ENCODE assay signal across 8 mouse cellular contexts in the genomic region with DNA sequence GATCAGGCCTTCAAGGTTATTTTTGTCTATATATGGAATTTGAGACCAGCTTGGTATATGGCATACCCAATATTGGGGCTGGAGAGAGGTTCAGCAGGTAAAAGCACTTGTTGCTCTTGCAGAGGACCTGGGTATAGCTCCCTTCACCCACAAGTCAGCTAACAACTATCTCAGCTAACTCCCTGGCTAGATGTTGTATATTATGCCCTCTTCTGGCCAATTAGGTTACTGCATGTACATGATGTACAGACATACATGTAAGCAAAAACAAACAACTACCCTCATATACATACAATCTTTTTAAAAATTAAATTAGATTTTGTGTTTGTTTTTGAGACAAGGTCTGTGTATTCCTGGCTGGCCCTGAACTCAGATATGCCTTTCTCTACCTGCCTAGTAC. TPM values are rescaled to one million over a fixed set of nuclear protein-coding genes. Genes with fewer than 3 reads are reported as not detected.
A peak's percentile ranks its signal among the peaks of the same experiment; 100 is the strongest.
DNase-seq lines count a peak whose midpoint lies in the region; ATAC-seq and TF ChIP-seq lines count a peak whose summit lies in the region.

No protein-coding gene starts in this region.

- H3K4me2 ChIP-seq in kidney, embryonic 14.5 days (replicated peaks; ENCODE audit: low read depth, low read length): peak overlapping the region; percentile 85; the same call in 1 of the 2 replicates
- H3K4me2 ChIP-seq in limb, embryonic 15.5 days: peak overlapping the region; percentile 70

- H3K27ac ChIP-seq in kidney, embryonic 14.5 days (ENCODE audit: low read depth, low read length): no peak overlapping the region
- no peak overlapping the region for H3K27ac ChIP-seq in limb, embryonic 15.5 days
- H3K27ac ChIP-seq in small intestine, adult 2 months (ENCODE audit: insufficient read depth, low read depth, low read length): no peak overlapping the region

- TF ChIP-seq POLR2A in small intestine, adult 2 months (IDR thresholded peaks at IDR 0.05; ENCODE audit: low read depth, low read length): no peak

- H3K27me3 ChIP-seq in kidney, embryonic 14.5 days (ENCODE audit: control insufficient read depth, insufficient read depth, low read length): no peaks in the 10 kb centered on the region
- no peaks in the 10 kb centered on the region for H3K27me3 ChIP-seq in erythroblast, embryonic 14.5 days (ENCODE audit: control insufficient read depth)
- H3K27me3 ChIP-seq in limb, embryonic 15.5 days: no peaks in the 10 kb centered on the region
- no peaks in the 10 kb centered on the region for H3K27me3 ChIP-seq in small intestine, adult 2 months (ENCODE audit: control insufficient read depth, insufficient read depth, low read length)

- no peak overlapping the region for H3K9ac ChIP-seq in kidney, embryonic 14.5 days (ENCODE audit: low read depth, low read length)
- H3K9ac ChIP-seq in limb, embryonic 15.5 days: no peak overlapping the region

- no peak overlapping the region for H3K4me3 ChIP-seq in kidney, embryonic 14.5 days (ENCODE audit: low read length)
- H3K4me3 ChIP-seq in erythroblast, embryonic 14.5 days (replicated peaks): peak overlapping the region; percentile 83
- H3K4me3 ChIP-seq in limb, embryonic 15.5 days: peak overlapping the region; percentile 79
- no peak overlapping the region for H3K4me3 ChIP-seq in small intestine, adult 2 months (ENCODE audit: low read depth, low read length)

- H3K4me1 ChIP-seq in kidney, embryonic 14.5 days (ENCODE audit: control insufficient read depth, insufficient read depth, low read length): peaks cover 20% of the 10 kb centered on the region
- peaks cover 30% of the 10 kb centered on the region for H3K4me1 ChIP-seq in erythroblast, embryonic 14.5 days (ENCODE audit: control insufficient read depth)
- peaks cover 27% of the 10 kb centered on the region for H3K4me1 ChIP-seq in limb, embryonic 15.5 days
- H3K4me1 ChIP-seq in small intestine, adult 2 months (ENCODE audit: control insufficient read depth, insufficient read depth, insufficient read length, low read length): peaks cover 5% of the 10 kb centered on the region

- ATAC-seq in kidney, embryonic 14.5 days (ENCODE audit: low FRiP score, low TSS enrichment): no peak
- ATAC-seq in limb, embryonic 15.5 days (ENCODE audit: insufficient number of reproducible peaks, low FRiP score, low TSS enrichment, low read depth): no peak
- ATAC-seq in granulocyte monocyte progenitor cell, adult 5-6 weeks (replicated peaks; ENCODE audit: poor library complexity, severe bottlenecking): no peak

- no peak for DNase-seq in kidney, postnatal 10 days
- DNase-seq in MN1 (ENCODE audit: low spot score): peak; percentile 50
- DNase-seq in urinary bladder, adult 18-20 months (ENCODE audit: low spot score in 2 of 2): no peak

- 0 out of 2 replicates have a peak, but pooled peaks have one; percentile 15 for TF ChIP-seq CTCF in small intestine, adult 2 months (IDR thresholded peaks at IDR 0.05; ENCODE audit: extremely low read depth, insufficient read length, insufficient replicate concordance, low read depth, low read length)

- peaks cover 26% of the 10 kb centered on the region for H3K36me3 ChIP-seq in kidney, embryonic 14.5 days (ENCODE audit: control insufficient read depth, insufficient read depth, low read length)
- peaks cover 44% of the 10 kb centered on the region for H3K36me3 ChIP-seq in erythroblast, embryonic 14.5 days (ENCODE audit: control insufficient read depth)
- H3K36me3 ChIP-seq in limb, embryonic 15.5 days: peaks cover 33% of the 10 kb centered on the region
- H3K36me3 ChIP-seq in small intestine, adult 2 months (ENCODE audit: control insufficient read depth, insufficient read depth, low read length): peaks cover 14% of the 10 kb centered on the region

- no peaks in the 10 kb centered on the region for H3K9me3 ChIP-seq in kidney, embryonic 14.5 days (ENCODE audit: control insufficient read depth, low read length)
- 0 out of 2 replicates have a peak, but pooled peaks cover 2% of the 10 kb centered on the region for H3K9me3 ChIP-seq in erythroblast, embryonic 14.5 days (ENCODE audit: control insufficient read depth, low read length)
- H3K9me3 ChIP-seq in limb, embryonic 15.5 days: no peaks in the 10 kb centered on the region

RNA-seq across cellular contexts. Expression of a gene that starts 1.7 kb away (rescaled TPM):
- polyA plus RNA-seq in kidney, embryonic 14.5 days (2014; fragmentation: Nextera tagmentation; extraction: Ambion mirVana): 142 and 529 TPM in 2 replicates
- 21.0 and 41.0 TPM in 2 replicates for polyA plus RNA-seq in erythroblast, embryonic 14.5 days (2012)
- polyA plus RNA-seq in limb, embryonic 15.5 days (2015; fragmentation: Nextera tagmentation; extraction: Ambion mirVana): 370 and 413 TPM in 2 replicates
- polyA plus RNA-seq in small intestine, adult 2 months (2012; rRNA removed): 44.8 and 65.3 TPM in 2 replicates
- 283 and 409 TPM in 2 replicates for total RNA-seq in granulocyte monocyte progenitor cell, adult 5-6 weeks (2014; fragmentation: Nextera tagmentation)
- 384 and 442 TPM in 2 replicates for total RNA-seq in granulocyte monocyte progenitor cell, adult 5-6 weeks (2017)

RNA-seq across cellular contexts. Expression of a gene that starts 2.4 kb away (rescaled TPM):
- polyA plus RNA-seq in kidney, embryonic 14.5 days (2014; fragmentation: Nextera tagmentation; extraction: Ambion mirVana): 12.4 and 21.3 TPM in 2 replicates
- polyA plus RNA-seq in erythroblast, embryonic 14.5 days (2012): 4.1 and 4.4 TPM in 2 replicates
- polyA plus RNA-seq in limb, embryonic 15.5 days (2015; fragmentation: Nextera tagmentation; extraction: Ambion mirVana): 36.5 and 36.6 TPM in 2 replicates
- 21.7 and 37.4 TPM in 2 replicates for polyA plus RNA-seq in small intestine, adult 2 months (2012; rRNA removed)
- total RNA-seq in granulocyte monocyte progenitor cell, adult 5-6 weeks (2014; fragmentation: Nextera tagmentation): 32.2 and 38.0 TPM in 2 replicates
- 49.7 and 50.9 TPM in 2 replicates for total RNA-seq in granulocyte monocyte progenitor cell, adult 5-6 weeks (2017)

RNA-seq across cellular contexts. Expression of a gene that starts 29.6 kb away (rescaled TPM):
- polyA plus RNA-seq in kidney, embryonic 14.5 days (2014; fragmentation: Nextera tagmentation; extraction: Ambion mirVana): 64.1 and 64.3 TPM in 2 replicates
- polyA plus RNA-seq in erythroblast, embryonic 14.5 days (2012): 2.1 and 2.6 TPM in 2 replicates
- 62.2 and 68.1 TPM in 2 replicates for polyA plus RNA-seq in limb, embryonic 15.5 days (2015; fragmentation: Nextera tagmentation; extraction: Ambion mirVana)
- polyA plus RNA-seq in small intestine, adult 2 months (2012; rRNA removed): 39.0 and 64.9 TPM in 2 replicates
- 37.7 and 43.5 TPM in 2 replicates for total RNA-seq in granulocyte monocyte progenitor cell, adult 5-6 weeks (2014; fragmentation: Nextera tagmentation)
- total RNA-seq in granulocyte monocyte progenitor cell, adult 5-6 weeks (2017): 28.8 and 33.7 TPM in 2 replicates

RNA-seq across cellular contexts. Expression of a gene that starts 53.2 kb away (rescaled TPM):
- polyA plus RNA-seq in kidney, embryonic 14.5 days (2014; fragmentation: Nextera tagmentation; extraction: Ambion mirVana): 22.3 and 24.4 TPM in 2 replicates
- polyA plus RNA-seq in erythroblast, embryonic 14.5 days (2012): 0.79 and 1.2 TPM in 2 replicates
- polyA plus RNA-seq in limb, embryonic 15.5 days (2015; fragmentation: Nextera tagmentation; extraction: Ambion mirVana): 23.2 and 23.9 TPM in 2 replicates
- polyA plus RNA-seq in small intestine, adult 2 months (2012; rRNA removed): 11.0 and 18.4 TPM in 2 replicates
- total RNA-seq in granulocyte monocyte progenitor cell, adult 5-6 weeks (2014; fragmentation: Nextera tagmentation): 17.8 and 30.8 TPM in 2 replicates
- total RNA-seq in granulocyte monocyte progenitor cell, adult 5-6 weeks (2017): 40.3 and 51.3 TPM in 2 replicates

Comparison
In these comparisons a context has a peak if more than half of its experiments do, and no peak if none do; other contexts are left out.
1. H3K4me3 ChIP-seq: peak in erythroblast, embryonic 14.5 days (single experiment) and limb, embryonic 15.5 days (single experiment); none in kidney, embryonic 14.5 days (single experiment) and small intestine, adult 2 months (single experiment).
2. RNA of a gene that starts 29.6 kb away (polyA plus RNA-seq): 62.2 to 68.1 TPM in limb, embryonic 15.5 days, 39.0 to 64.9 TPM in small intestine, adult 2 months and 64.1 to 64.3 TPM in kidney, embryonic 14.5 days; 2.1 to 2.6 TPM in erythroblast, embryonic 14.5 days; every median in the first group is over 10 times any median in the second.